Mouse (Mus musculus) lung, adult 2 months (tissue): ENCODE measurements at regions not wholly inside any gene's neighbourhood (a gene's known extent, or its start where the extent isn't known, plus 50 kb on each side); places are given as distances from the start of the nearest gene placed in this dataset.

Source experiments
- CTCF ChIP-seq: fragments of 200-500 bp; IDR thresholded peaks from 2 replicates; pipeline ENCODE4 v1.5.1; 2011; ENCODE audit warnings: mild to moderate bottlenecking, low read length, control low read depth; ENCODE audit not compliant: insufficient read depth
- POLR2A ChIP-seq: fragments of 200-500 bp; IDR thresholded peaks from 2 replicates; pipeline ENCODE4 v1.6.1; 2011; ENCODE audit warnings: low read depth, mild to moderate bottlenecking, control low read depth, low read length, borderline replicate concordance; ENCODE audit errors: extremely low read depth

- no peak for TF ChIP-seq CTCF
- no peak for TF ChIP-seq POLR2A
These were observed 717.5 kb downstream of the Vrk1 start for GRCm38 (mm10) chr12:106727486-106727885.
